Mouse (Mus musculus) erythroblast, embryonic 14.5 days (primary cell): ENCODE data around the gene Cdh23.

ENCODE experiments used
- GATA1 ChIP-seq: IDR thresholded peaks from 2 replicates; pipeline ENCODE4 v1.6.1; 2012; ENCODE audit warnings: low read length, inconsistent platforms, mixed read lengths
- TAL1 ChIP-seq: IDR thresholded peaks from 3 replicates; pipeline ENCODE4 v1.6.1; 2012; ENCODE audit warnings: low read length, inconsistent platforms, mixed read lengths

- no peak for TF ChIP-seq GATA1
- no peak for TF ChIP-seq TAL1
These were observed 361.3 kb downstream of the Cdh23 start for GRCm38 (mm10) chr10:60335021-60335420.
